Mouse (Mus musculus): ENCODE results near the gene Adra1b. TPM values are rescaled to one million over a fixed set of nuclear protein-coding genes. Genes with fewer than 3 reads are reported as not detected.

The Adra1b gene
- polyA plus RNA-seq, 1 experiment from 2014 or later, result 1.4 TPM

GRCm38 (mm10) chr11:43754568-43754967 is 146.4 kb downstream of the Adra1b start:
- Histone ChIP-seq H3K9ac (replicated peaks) (no peak overlapping the region), H3K4me2 (replicated peaks) (no peak overlapping the region), H3K27me3 (0 out of 2 replicates have a peak, but pooled peaks cover 4% of the 10 kb centered on the region), H3K27ac (replicated peaks) (no peak overlapping the region), H3K36me3 (no peaks in the 10 kb centered on the region), H3K4me1 (no peaks in the 10 kb centered on the region), H3K9me3 (no peaks in the 10 kb centered on the region), H3K4me3 (no peak overlapping the region)
- 94% methylated on average over 1 of the region's 1 CpGs for WGBS
- ATAC-seq (replicated peaks), result no peak

DNA sequence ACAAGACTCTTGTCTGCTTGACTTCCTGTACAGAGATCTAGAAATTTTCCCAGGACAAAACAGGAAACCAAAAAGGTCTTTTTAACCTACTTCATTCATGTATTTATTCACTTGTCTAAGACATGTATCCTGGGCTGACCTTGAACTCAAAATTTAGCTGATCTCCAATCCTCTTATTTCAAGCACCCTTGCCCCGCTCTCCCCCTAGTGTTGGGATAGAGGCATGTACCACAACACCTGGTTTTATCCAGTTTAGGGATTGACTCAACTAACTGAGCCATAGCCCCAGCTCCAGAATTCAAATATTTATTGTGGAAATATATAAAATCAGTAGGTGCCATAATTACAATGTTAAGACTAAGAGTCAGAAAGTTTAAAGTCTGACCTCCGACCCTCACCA is 149.5 kb downstream of the Adra1b start:
- H3K9me3 ChIP-seq, result no peaks in the 10 kb centered on the region
- H3K36me3 ChIP-seq, result no peaks in the 10 kb centered on the region
- 0 out of 2 replicates have a peak, but pooled peaks cover 4% of the 10 kb centered on the region for H3K27me3 ChIP-seq
- H3K4me2 ChIP-seq (replicated peaks), result no peak overlapping the region
- H3K4me3 ChIP-seq, result no peak overlapping the region
- H3K4me1 ChIP-seq, result peaks cover 14% of the 10 kb centered on the region
- 65% methylated on average over 2 of the region's 2 CpGs for WGBS
- H3K27ac ChIP-seq (replicated peaks), result no peak overlapping the region
- ATAC-seq (replicated peaks), result no peak
- no peak overlapping the region for H3K9ac ChIP-seq (replicated peaks)

- Histone ChIP-seq H3K36me3 (peaks cover 25% of the 10 kb centered on the region), H3K27ac (replicated peaks) (peak within 1 kb of the TSS; percentile 62), H3K27me3 (no peaks in the 10 kb centered on the region), H3K4me2 (replicated peaks) (peak within 1 kb of the TSS; percentile 90), H3K4me3 (peak within 1 kb of the TSS; percentile 72), H3K9ac (replicated peaks) (peak within 1 kb of the TSS; percentile 81), H3K9me3 (no peaks in the 10 kb centered on the region), H3K4me1 (peaks cover 15% of the 10 kb centered on the region)
- ATAC-seq (replicated peaks), result peak; percentile 99
- 4% methylated on average over 47 of the region's 47 CpGs for WGBS
Observed at GRCm38 (mm10) chr11:43747233-43748226, 153.5 kb downstream of the Adra1b start, which contains the start of gene Ttc1. TSS of gene Ttc1 (minus strand) at chr11:43748008.

GRCm38 (mm10) chr11:43728737-43729301 is 172.2 kb downstream of the Adra1b start:
- WGBS, result 89% methylated on average over 7 of the region's 7 CpGs
- H3K4me1 ChIP-seq, result no peaks in the 10 kb centered on the region
- no peak overlapping the region for H3K9ac ChIP-seq (replicated peaks)
- H3K4me3 ChIP-seq, result no peak overlapping the region
- H3K9me3 ChIP-seq, result no peaks in the 10 kb centered on the region
- H3K27me3 ChIP-seq, result no peaks in the 10 kb centered on the region
- ATAC-seq (replicated peaks), result no peak
- peaks cover 48% of the 10 kb centered on the region for H3K36me3 ChIP-seq
- no peak overlapping the region for H3K4me2 ChIP-seq (replicated peaks)
- H3K27ac ChIP-seq (replicated peaks), result no peak overlapping the region

GRCm38 (mm10) chr11:43727796-43728195 is 173.2 kb downstream of the Adra1b start:
- ATAC-seq (replicated peaks), result no peak
- Histone ChIP-seq H3K9me3 (no peaks in the 10 kb centered on the region), H3K27me3 (no peaks in the 10 kb centered on the region), H3K9ac (replicated peaks) (no peak overlapping the region), H3K36me3 (peaks cover 44% of the 10 kb centered on the region), H3K27ac (replicated peaks) (no peak overlapping the region), H3K4me1 (no peaks in the 10 kb centered on the region), H3K4me3 (no peak overlapping the region), H3K4me2 (replicated peaks) (no peak overlapping the region)
- 88% methylated on average over 7 of the region's 7 CpGs for WGBS

Other genes with a start within 250 kb of the Adra1b start
- 28.8 and 33.4 TPM in 2 replicates for gene Pwwp2a, start 219.2 kb downstream of the Adra1b start, polyA plus RNA-seq (2015; fragmentation: Nextera tagmentation; extraction: Ambion mirVana)
- gene Ttc1, start 153.2 kb downstream of the Adra1b start, polyA plus RNA-seq (2015; fragmentation: Nextera tagmentation; extraction: Ambion mirVana), result 82.1 and 83.8 TPM in 2 replicates